Mouse (Mus musculus) stomach, embryonic 16.5 days (tissue): Measurements from ENCODE around the gene D930020B18Rik. TPM values are rescaled to one million over a fixed set of nuclear protein-coding genes. Genes with fewer than 3 reads are reported as not detected.

Source experiments
- ATAC-seq: fragments of 200-750 bp; cut with Nextera tagmentation; 2 replicates; pipeline ENCODE4 v1.8.0; 2017; ENCODE audit warnings: moderate number of reproducible peaks, moderate TSS enrichment; ENCODE audit not compliant: insufficient read depth, low FRiP score
- H3K27ac ChIP-seq: fragments of 300-500 bp; sonication (generic); 2 replicates; pipeline ENCODE4 v1.5.1; 2014; ENCODE audit warnings: low read length
- H3K27me3 ChIP-seq: fragments of 300-500 bp; sonication (generic); 2 replicates; pipeline ENCODE4 v1.6.1; 2014; ENCODE audit warnings: low read length, control low read depth, mixed read lengths; ENCODE audit not compliant: control insufficient read depth, insufficient read depth
- H3K36me3 ChIP-seq: fragments of 300-500 bp; sonication (generic); 2 replicates; pipeline ENCODE4 v1.6.1; 2014; ENCODE audit warnings: low read length; ENCODE audit not compliant: control insufficient read depth, insufficient read depth
- H3K4me1 ChIP-seq: fragments of 300-500 bp; sonication (generic); 2 replicates; pipeline ENCODE4 v1.6.1; 2014; ENCODE audit warnings: low read length, control low read depth, mixed read lengths; ENCODE audit not compliant: control insufficient read depth, insufficient read depth
- H3K4me2 ChIP-seq: fragments of 300-500 bp; sonication (generic); 2 replicates; pipeline ENCODE4 v1.6.1; 2014; ENCODE audit warnings: low read depth, low read length, mixed read lengths
- H3K4me3 ChIP-seq: fragments of 300-500 bp; sonication (generic); replicated peaks from 2 replicates; pipeline ENCODE4 v1.5.1; 2014; ENCODE audit warnings: mild to moderate bottlenecking, low read length
- H3K9ac ChIP-seq: fragments of 300-500 bp; sonication (generic); 2 replicates; pipeline ENCODE4 v1.6.1; 2014; ENCODE audit warnings: low read length
- H3K9me3 ChIP-seq: fragments of 300-500 bp; sonication (generic); replicated peaks from 2 replicates; pipeline ENCODE4 v1.6.1; 2016; ENCODE audit warnings: low read length, control low read depth; ENCODE audit not compliant: control insufficient read depth
- WGBS: fragments of 180-500 bp; shearing (Covaris S2); extraction: QIAGEN DNeasy Blood & Tissue Kit; methylation state at CpG from one replicate; pipeline ENCODE4 v1.1.7; 2014; 5-methylcytosine and 5-hydroxymethylcytosine counted together
- polyA plus RNA-seq: library from polyadenylated mRNA; unstranded; fragments of >200 nt; fragmentation: Nextera tagmentation; extraction: Ambion mirVana; gene quantifications from 2 replicates; pipeline ENCODE4 v1.2.1, GENCODE M21; 2015

Gene D930020B18Rik
- polyA plus RNA-seq, 1 experiment from 2014 or later, result 1.0 TPM

DNA sequence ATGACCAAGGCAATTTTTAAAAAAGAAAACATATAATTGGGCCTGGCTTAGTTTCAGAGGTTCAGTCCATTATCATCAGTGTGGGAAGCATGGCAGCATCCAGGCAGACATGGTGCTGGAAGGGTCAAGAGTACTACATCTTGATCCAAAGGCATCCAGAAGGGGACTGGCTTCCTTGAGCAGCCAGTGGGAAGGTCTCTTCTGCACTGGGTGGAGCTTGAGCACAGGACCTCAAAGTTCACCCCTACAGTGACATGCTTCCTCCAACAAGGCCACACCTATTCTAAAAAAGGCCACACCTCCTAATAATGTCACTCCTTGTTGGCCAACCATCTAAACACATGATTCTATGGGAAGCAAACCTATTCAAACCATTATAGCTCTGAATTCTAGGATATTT lies 75.5 kb downstream of the D930020B18Rik start:
- H3K9ac ChIP-seq, result no peak overlapping the region
- H3K4me1 ChIP-seq, result no peaks in the 10 kb centered on the region
- H3K4me2 ChIP-seq, result no peak overlapping the region
- no peak for ATAC-seq
- H3K9me3 ChIP-seq, result 0 out of 2 replicates have a peak, but pooled peaks cover 4% of the 10 kb centered on the region
- no peak overlapping the region for H3K4me3 ChIP-seq
- no peaks in the 10 kb centered on the region for H3K36me3 ChIP-seq
- no peak overlapping the region for H3K27ac ChIP-seq
- no peaks in the 10 kb centered on the region for H3K27me3 ChIP-seq

DNA sequence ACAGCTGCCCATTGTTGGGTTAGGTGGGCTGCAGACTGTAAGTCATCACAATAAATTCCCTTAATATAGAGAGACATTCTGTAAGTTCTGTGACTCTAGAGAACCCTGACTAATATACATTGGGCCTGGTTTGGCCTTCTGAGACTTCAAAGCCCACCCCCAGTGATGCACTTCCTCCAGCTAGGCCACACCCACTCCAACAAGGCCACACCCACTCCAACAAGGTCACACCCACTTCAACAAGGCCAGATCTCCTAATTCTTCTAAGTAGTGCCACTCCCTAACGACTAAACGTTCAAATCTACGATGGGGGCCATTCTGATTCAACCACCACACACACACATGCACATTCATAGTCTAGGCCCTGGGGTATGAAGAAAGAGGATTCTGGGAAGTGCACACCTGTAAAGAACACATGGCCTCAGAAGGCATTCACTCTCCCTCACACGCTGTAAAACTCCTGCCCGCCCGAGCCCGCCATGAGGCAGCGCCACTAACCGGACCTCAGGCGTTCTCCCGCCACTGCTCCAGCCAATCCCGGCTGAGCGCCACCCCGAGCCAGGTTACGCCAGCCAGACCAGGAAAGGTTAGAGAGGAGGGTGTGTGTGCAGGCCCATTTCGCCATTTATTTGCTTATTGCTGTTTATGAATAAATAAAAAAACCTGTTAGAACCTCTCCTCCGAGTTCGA lies 77.7 kb downstream of the D930020B18Rik start:
- no peak overlapping the region for H3K4me2 ChIP-seq
- H3K27ac ChIP-seq, result no peak overlapping the region
- no peak overlapping the region for H3K9ac ChIP-seq
- no peak for ATAC-seq
- H3K27me3 ChIP-seq, result no peaks in the 10 kb centered on the region
- WGBS, result 92% methylated on average over 18 of the region's 18 CpGs
- H3K9me3 ChIP-seq, result 0 out of 2 replicates have a peak, but pooled peaks cover 4% of the 10 kb centered on the region
- no peaks in the 10 kb centered on the region for H3K4me1 ChIP-seq
- no peaks in the 10 kb centered on the region for H3K36me3 ChIP-seq
- no peak overlapping the region for H3K4me3 ChIP-seq

DNA sequence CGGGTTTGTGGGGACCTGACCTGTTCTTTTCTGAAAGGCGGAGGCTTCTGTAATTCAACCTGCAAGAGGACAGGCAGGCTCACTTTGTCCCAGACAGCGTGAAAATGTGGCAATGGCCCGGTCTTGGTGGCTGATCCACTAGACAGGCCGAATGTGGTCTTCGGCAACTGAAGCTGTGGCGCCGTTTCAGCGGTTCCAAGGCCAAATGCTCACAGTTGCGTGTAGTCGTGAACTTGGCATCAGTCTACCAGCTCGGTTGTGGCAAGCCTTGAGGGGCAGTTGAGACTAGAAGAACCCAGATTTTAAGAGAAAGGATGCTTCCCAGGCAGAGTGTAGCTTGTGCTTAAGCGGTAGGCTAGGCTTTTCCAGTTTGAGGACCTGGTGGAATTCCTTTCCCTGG lies 79.3 kb downstream of the D930020B18Rik start:
- no peak overlapping the region for H3K4me2 ChIP-seq
- no peaks in the 10 kb centered on the region for H3K4me1 ChIP-seq
- no peak overlapping the region for H3K9ac ChIP-seq
- no peak overlapping the region for H3K27ac ChIP-seq
- no peaks in the 10 kb centered on the region for H3K36me3 ChIP-seq
- no peaks in the 10 kb centered on the region for H3K27me3 ChIP-seq
- no peak overlapping the region for H3K4me3 ChIP-seq
- no peak for ATAC-seq
- WGBS, result 98% methylated on average over 13 of the region's 13 CpGs
- 0 out of 2 replicates have a peak, but pooled peaks cover 4% of the 10 kb centered on the region for H3K9me3 ChIP-seq

DNA sequence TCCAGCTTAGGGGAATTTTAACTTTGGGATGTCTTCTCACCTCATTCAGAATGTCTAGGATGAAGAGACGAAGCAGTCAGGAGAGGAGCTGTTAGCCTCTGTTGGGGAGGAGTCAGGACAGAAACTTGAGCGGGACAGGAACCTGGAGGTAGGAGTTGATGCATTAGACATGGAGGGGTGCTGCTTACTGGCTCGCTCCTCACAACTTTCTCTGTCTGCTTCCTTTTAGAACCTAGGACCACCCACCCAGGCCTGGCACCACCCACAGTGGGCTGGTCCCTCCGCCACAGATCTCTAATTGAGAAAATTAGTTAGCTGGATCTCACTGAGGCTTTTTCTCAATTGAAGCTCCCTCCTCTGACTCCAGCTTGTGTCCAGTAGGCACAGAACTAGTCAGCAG lies 85.1 kb downstream of the D930020B18Rik start:
- H3K9me3 ChIP-seq, result no peaks in the 10 kb centered on the region
- no peak overlapping the region for H3K9ac ChIP-seq
- no peak overlapping the region for H3K4me3 ChIP-seq
- H3K36me3 ChIP-seq, result no peaks in the 10 kb centered on the region
- WGBS, result 66% methylated on average over 4 of the region's 4 CpGs
- no peak overlapping the region for H3K27ac ChIP-seq
- no peaks in the 10 kb centered on the region for H3K27me3 ChIP-seq
- no peaks in the 10 kb centered on the region for H3K4me1 ChIP-seq
- H3K4me2 ChIP-seq, result no peak overlapping the region
- ATAC-seq, result no peak

DNA sequence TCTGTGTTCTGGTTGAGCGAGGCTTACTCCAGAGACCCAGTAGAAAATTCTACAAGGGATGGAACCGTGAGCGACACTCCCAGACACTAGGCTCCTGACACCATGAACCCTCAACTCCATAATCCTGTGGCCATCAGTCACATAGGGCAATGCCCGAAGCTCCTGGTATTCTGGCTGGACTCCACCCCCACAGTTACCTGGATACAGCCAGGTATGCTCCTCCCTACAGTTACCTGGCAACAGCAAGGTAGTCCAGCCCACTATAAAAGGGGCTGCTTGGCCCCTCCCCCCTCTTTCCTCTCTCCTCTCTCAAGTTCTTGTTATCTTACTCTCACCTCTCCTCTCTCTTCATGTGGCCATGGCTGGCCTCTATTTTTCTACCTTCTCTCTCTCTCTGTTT lies 85.8 kb downstream of the D930020B18Rik start:
- Histone ChIP-seq H3K27me3 (no peaks in the 10 kb centered on the region), H3K9me3 (no peaks in the 10 kb centered on the region), H3K4me1 (no peaks in the 10 kb centered on the region), H3K27ac (no peak overlapping the region), H3K4me2 (no peak overlapping the region), H3K36me3 (no peaks in the 10 kb centered on the region), H3K4me3 (no peak overlapping the region), H3K9ac (no peak overlapping the region)
- ATAC-seq, result no peak
- WGBS, result 71% methylated on average over 4 of the region's 4 CpGs

DNA sequence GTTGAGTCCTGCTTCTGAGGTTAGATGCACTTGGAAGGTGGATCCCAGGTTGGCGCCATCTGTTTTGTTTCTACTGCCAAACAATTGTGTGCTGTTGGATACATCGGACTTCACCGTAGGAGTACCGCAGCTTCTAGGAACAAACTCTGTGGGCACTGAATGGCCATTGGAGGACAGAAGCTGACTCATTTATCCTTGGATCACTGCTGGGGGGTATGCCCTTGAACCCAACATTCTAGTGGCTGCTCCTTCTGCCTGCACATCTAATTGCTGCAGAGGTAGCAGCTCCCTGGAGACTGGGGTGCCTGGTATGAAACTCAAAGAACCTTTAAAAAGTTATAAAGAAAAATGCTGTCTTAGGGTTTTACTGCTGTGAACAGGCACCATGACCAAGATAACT lies 86.8 kb downstream of the D930020B18Rik start:
- Histone ChIP-seq H3K4me1 (no peaks in the 10 kb centered on the region), H3K36me3 (no peaks in the 10 kb centered on the region), H3K27ac (no peak overlapping the region), H3K4me3 (no peak overlapping the region), H3K9ac (no peak overlapping the region), H3K4me2 (no peak overlapping the region), H3K27me3 (no peaks in the 10 kb centered on the region), H3K9me3 (no peaks in the 10 kb centered on the region)
- WGBS, result 91% methylated on average over 4 of the region's 4 CpGs
- no peak for ATAC-seq

DNA sequence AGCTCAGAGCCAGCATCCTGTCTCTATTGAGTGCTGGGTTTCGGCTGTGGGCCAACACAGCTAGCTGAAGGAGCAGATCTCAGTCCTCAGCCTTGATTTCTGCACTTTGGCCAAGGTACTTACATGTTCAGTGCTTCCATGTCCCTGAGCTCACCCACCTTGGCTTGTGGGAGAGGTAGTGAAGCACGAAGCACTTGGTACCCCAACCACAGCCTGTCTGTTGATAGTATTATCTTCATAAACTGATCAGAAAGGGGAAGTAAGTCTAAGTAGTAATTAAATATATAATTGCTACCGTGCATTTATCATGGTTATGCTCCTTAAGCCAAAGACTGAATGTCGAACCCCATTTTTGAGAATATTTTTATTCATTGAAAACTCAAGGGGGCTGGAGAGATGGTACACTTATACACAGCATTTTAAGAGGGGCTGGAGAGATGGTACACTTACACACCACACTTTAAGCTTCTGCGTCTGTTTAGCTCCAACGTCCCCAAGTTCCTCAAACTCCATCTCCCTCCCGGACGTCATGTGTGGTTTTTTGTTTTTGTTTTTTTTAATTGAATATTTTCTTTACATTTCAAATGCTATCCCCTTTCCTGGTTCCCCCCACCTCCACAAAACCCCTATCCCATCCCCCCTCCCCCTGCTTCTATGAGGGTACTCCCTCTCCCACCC lies 89.8 kb downstream of the D930020B18Rik start:
- WGBS, result 88% methylated on average over 8 of the region's 8 CpGs
- ATAC-seq, result no peak

DNA sequence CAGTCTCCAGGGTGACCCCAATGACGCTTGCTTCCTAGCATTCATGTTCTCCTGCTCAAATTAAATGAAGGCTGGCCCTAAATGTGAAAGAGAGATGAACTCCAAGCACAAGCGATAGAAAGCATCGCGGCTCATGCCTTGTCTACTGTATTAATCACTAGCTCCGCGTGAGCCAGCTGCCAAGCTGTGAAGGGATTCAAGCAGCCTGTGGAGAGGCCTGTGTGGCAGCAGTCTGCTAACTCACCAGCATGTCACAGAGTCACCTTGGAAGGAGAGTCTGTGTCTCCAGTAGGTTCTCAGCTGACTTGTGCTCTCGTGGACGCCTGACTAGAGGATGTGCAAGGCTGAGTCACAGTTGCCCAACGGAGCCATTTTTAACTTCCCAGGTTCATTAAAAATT lies 91.2 kb downstream of the D930020B18Rik start:
- Histone ChIP-seq H3K4me3 (no peak overlapping the region), H3K27ac (no peak overlapping the region), H3K27me3 (no peaks in the 10 kb centered on the region), H3K9me3 (no peaks in the 10 kb centered on the region), H3K36me3 (no peaks in the 10 kb centered on the region), H3K9ac (no peak overlapping the region), H3K4me1 (no peaks in the 10 kb centered on the region), H3K4me2 (no peak overlapping the region)
- ATAC-seq, result no peak
- WGBS, result 87% methylated on average over 9 of the region's 9 CpGs

More for the DNA sequence above, 89.8 kb downstream of the D930020B18Rik start:
- no peak overlapping the region for H3K4me2 ChIP-seq
- no peak overlapping the region for H3K27ac ChIP-seq
- H3K4me1 ChIP-seq, result no peaks in the 10 kb centered on the region
- no peaks in the 10 kb centered on the region for H3K9me3 ChIP-seq
- no peak overlapping the region for H3K9ac ChIP-seq
- no peak overlapping the region for H3K4me3 ChIP-seq
- no peaks in the 10 kb centered on the region for H3K36me3 ChIP-seq
- H3K27me3 ChIP-seq, result no peaks in the 10 kb centered on the region

DNA sequence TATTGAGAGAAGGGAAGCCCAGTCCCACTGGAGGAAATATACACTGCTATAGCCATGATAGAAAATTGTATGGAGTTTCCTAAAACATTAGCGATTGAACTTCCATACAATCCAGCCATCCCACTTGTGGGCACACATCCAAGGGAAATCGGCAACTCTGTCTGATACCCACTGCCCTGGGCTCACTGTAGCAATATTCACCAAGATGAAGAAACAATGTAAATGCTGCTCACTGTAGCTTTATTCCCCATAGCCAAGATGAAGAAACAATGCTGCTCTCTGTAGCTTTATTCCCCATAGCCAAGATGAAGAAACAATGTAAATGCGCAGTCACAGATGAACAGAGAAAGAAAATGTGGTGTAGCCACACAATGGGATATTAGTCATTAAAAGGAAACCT lies 95.9 kb downstream of the D930020B18Rik start:
- 86% methylated on average over 3 of the region's 3 CpGs for WGBS
- Histone ChIP-seq H3K4me2 (no peak overlapping the region), H3K27me3 (no peaks in the 10 kb centered on the region), H3K36me3 (no peaks in the 10 kb centered on the region), H3K9ac (no peak overlapping the region), H3K27ac (no peak overlapping the region), H3K4me1 (0 out of 2 replicates have a peak, but pooled peaks cover 10% of the 10 kb centered on the region), H3K9me3 (no peaks in the 10 kb centered on the region), H3K4me3 (no peak overlapping the region)
- ATAC-seq, result no peak
